Mouse (Mus musculus) cerebellum, adult 2 months (tissue): ENCODE data around the gene Cuedc2. TPM values are rescaled to one million over a fixed set of nuclear protein-coding genes. Genes with fewer than 3 reads are reported as not detected.

Source experiments
- DNase-seq, 2 experiments: peaks; one replicate each; pipeline ENCODE4 v3.0.0; 2021
- H3K27ac ChIP-seq: fragments of 200-500 bp; 2 replicates; pipeline ENCODE4 v1.5.1; 2012; ENCODE audit warnings: low read length, control low read depth, inconsistent platforms; ENCODE audit not compliant: insufficient read depth
- H3K27me3 ChIP-seq: fragments of 200-500 bp; 2 replicates; pipeline ENCODE4 v1.6.1; 2012; ENCODE audit warnings: inconsistent platforms, mild to moderate bottlenecking, low read length, moderate library complexity; ENCODE audit not compliant: control insufficient read depth, insufficient read depth
- H3K4me1 ChIP-seq: fragments of 200-500 bp; 2 replicates; pipeline ENCODE4 v1.6.1; 2011; ENCODE audit warnings: low read length; ENCODE audit not compliant: control insufficient read depth, insufficient read depth
- H3K4me3 ChIP-seq: fragments of 200-500 bp; replicated peaks from 2 replicates; pipeline ENCODE3; 2011; ENCODE audit warnings: mild to moderate bottlenecking, low read depth, low read length, control low read depth; ENCODE audit not compliant: insufficient read depth
- CTCF ChIP-seq: fragments of 200-500 bp; IDR thresholded peaks from 2 replicates; pipeline ENCODE4 v1.5.1; 2011; ENCODE audit warnings: low read depth, mild to moderate bottlenecking, control low read depth, low read length, moderate library complexity, borderline replicate concordance; ENCODE audit not compliant: insufficient read depth
- POLR2A ChIP-seq: fragments of 200-500 bp; IDR thresholded peaks from 2 replicates; pipeline ENCODE4 v1.6.1; 2011; ENCODE audit warnings: low read length, control low read depth, borderline replicate concordance; ENCODE audit not compliant: insufficient read depth
- WGBS: fragments of 180-500 bp; shearing (Covaris S2); methylation state at CpG from one replicate; pipeline ENCODE4 v1.1.7; 2018; 5-methylcytosine and 5-hydroxymethylcytosine counted together
- polyA plus RNA-seq: library from polyadenylated mRNA; depleted of rRNA; stranded (reverse); fragments of >200 nt; gene quantifications from 2 replicates; pipeline ENCODE4 v1.2.3, GENCODE M21; 2012

The Cuedc2 gene
- polyA plus RNA-seq, 1 experiment: 258 TPM

DNA sequence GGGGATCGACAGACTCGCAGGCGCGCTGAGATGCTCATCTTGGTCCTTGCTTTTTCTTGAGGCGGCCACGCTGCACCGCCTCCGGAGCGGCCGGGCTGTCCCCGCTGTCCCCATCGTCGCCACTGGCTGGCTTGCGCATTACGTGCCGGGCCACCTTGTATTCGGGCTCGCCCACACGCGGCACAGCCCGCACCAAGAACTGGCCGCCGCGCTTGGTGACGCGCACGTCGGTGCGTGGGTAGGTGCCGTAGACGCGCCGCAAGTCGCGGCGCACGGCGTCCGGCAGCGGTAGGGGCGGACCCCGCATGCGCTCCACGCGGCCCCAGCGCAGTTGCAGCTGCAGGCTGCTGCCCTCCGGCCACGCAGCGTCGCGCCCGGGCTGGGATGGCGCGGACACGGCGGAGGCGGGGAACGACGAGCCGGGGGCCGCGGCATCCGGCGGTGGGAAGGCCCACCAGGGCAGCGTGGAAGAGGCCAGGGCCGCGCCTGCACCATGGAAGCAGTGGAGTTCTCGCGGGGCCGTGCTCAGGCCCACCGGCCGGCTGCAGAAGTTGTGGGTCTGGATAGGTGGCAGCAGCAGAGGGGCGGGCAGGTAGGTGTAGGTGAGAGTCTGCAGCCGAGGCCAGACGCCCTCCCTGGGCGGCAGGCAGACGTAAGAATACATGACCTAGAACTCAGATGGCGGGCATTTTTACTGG, 10.4 kb upstream of the Cuedc2 start:
- peak overlapping the region; percentile 97 for H3K27ac ChIP-seq
- DNase-seq: peak; percentile 92 to 94
- peak overlapping the region; percentile 74 for H3K4me3 ChIP-seq
- H3K27me3 ChIP-seq: no peaks in the 10 kb centered on the region
- TF ChIP-seq CTCF (no peak), POLR2A (peak; percentile 89)
- WGBS: under 1% methylated on average over 77 of the region's 78 CpGs
- H3K4me1 ChIP-seq: peaks cover 5% of the 10 kb centered on the region

DNA sequence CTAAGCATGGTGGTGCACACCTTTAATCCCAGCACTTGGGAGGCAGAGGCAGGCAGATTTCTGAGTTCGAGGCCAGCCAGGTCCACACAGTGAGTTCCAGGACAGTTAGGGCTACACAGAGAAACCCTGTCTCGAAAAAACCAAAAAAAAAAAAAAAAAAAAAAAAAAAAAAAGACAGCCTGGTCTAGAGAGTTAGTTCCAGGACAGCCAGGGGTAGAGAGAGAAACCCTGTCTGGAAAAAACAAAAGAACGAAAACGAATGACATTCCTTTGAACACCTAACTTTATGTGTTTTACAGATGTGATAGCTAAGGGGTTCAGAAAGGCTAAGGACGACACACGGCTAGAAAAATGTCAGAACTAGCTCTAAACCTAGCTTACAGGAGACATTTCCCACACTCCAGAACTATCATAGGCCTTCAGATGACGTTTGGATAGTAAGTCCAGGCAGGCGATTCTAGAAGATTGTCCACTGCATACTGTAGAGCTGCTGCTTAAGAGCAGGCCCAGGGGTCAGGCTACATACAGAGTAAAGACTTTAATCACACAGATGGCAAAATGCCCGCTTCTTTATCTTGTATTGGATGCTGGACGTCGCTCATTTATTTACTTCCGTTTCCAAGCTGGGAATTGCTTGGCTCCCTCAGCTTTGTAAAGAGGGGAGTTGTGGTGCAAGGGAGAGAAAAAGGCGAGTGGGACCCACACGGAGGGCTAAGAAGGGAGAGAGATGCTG, 9.6 kb upstream of the Cuedc2 start:
- no peak for DNase-seq

GRCm38 (mm10) chr19:46347146-46347545, 8.6 kb upstream of the Cuedc2 start:
- WGBS: 96% methylated on average over 1 of the region's 1 CpGs
- Histone ChIP-seq H3K4me1 (peaks cover 5% of the 10 kb centered on the region), H3K4me3 (no peak overlapping the region), H3K27ac (no peak overlapping the region), H3K27me3 (no peaks in the 10 kb centered on the region)
- DNase-seq: no peak
- TF ChIP-seq CTCF (no peak), POLR2A (no peak)

More for the DNA sequence above, 9.6 kb upstream of the Cuedc2 start:
- H3K27me3 ChIP-seq: no peaks in the 10 kb centered on the region
- H3K4me3 ChIP-seq: peak overlapping the region; percentile 74
- 19% methylated on average over 14 of the region's 14 CpGs for WGBS
- H3K4me1 ChIP-seq: peaks cover 5% of the 10 kb centered on the region
- peak overlapping the region; percentile 97 for H3K27ac ChIP-seq
- TF ChIP-seq POLR2A: no peak
- no peak for TF ChIP-seq CTCF

- H3K27ac ChIP-seq: no peak overlapping the region
- no peak for DNase-seq
- WGBS: 34% methylated on average over 7 of the region's 7 CpGs
- TF ChIP-seq CTCF: no peak
- no peak for TF ChIP-seq POLR2A
- H3K4me1 ChIP-seq: no peaks in the 10 kb centered on the region; the same call in 1 of the 2 replicates
- no peaks in the 10 kb centered on the region for H3K27me3 ChIP-seq
- H3K4me3 ChIP-seq: no peak overlapping the region
These were observed 6.4 kb upstream of the Cuedc2 start for GRCm38 (mm10) chr19:46344710-46345419.

DNA sequence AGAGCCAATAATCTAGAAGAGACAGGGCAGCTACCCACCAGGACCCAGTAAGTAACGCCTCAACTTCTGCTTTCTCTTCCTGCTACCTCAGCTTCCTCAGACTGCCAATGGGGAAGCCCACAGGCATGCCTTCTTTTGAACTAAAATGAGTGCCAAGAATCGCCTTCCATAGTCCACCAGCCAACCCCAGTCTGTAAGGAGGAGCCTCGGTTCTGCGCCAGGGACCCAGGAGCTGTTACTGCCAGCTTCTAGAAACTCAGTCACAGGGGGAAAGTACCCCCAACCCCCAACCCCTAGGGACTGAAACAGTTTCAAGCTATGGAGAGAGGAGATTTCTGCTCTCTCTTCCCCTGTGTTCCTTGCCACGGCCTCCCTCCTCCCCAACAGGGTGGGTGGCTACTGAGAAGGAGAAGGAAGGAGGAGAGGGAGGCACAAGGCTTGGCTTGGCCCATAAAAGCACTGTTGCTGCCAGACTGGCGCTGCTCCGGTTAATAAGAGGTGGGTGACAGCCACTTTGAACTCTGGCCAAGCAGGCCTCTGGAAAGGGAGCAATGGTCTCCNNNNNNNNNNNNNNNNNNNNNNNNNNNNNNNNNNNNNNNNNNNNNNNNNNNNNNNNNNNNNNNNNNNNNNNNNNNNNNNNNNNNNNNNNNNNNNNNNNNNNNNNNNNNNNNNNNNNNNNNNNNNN, 927 bp upstream of the Cuedc2 start:
- 13% methylated on average over 7 of the region's 7 CpGs for WGBS
- DNase-seq: peak; percentile 47 to 51

DNA sequence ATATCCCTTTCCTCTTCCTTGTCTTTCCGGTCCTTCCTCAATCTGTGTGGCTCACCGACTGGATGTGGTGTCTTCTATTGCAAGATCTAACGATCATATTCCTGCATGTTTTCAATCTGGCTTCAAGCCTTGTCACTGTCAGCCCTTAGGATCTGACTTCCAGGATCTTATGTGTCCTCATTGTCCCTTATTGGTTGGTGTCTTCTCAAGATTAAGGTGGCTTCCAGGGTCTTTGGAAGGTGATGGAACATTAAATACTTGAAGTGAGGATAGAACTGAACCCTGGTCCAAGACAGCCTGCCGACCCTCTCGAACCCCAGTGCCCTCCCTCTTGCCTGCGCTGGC, 412 bp upstream of the Cuedc2 start:
- H3K4me3 ChIP-seq: peak overlapping the region; percentile 45
- 4% methylated on average over 6 of the region's 6 CpGs for WGBS

More for the DNA sequence above, 927 bp upstream of the Cuedc2 start:
- no peaks in the 10 kb centered on the region for H3K27me3 ChIP-seq
- H3K27ac ChIP-seq: peak overlapping the region; percentile 71
- TF ChIP-seq POLR2A (no peak), CTCF (no peak)
- H3K4me1 ChIP-seq: peaks cover 13% of the 10 kb centered on the region
- peak overlapping the region; percentile 45 for H3K4me3 ChIP-seq

GRCm38 (mm10) chr19:46337719-46338330, 677 bp downstream of the Cuedc2 start:
- peaks cover 26% of the 10 kb centered on the region for H3K4me1 ChIP-seq
- H3K4me3 ChIP-seq: peak overlapping the region; percentile 75
- no peak for DNase-seq
- no peak for TF ChIP-seq POLR2A
- TF ChIP-seq CTCF: no peak
- no peaks in the 10 kb centered on the region for H3K27me3 ChIP-seq
- H3K27ac ChIP-seq: peak overlapping the region; percentile 85
- 6% methylated on average over 15 of the region's 15 CpGs for WGBS

More for the DNA sequence above, 412 bp upstream of the Cuedc2 start:
- no peak for TF ChIP-seq CTCF
- no peaks in the 10 kb centered on the region for H3K27me3 ChIP-seq
- H3K4me1 ChIP-seq: peaks cover 18% of the 10 kb centered on the region
- no peak for DNase-seq
- peak overlapping the region; percentile 71 for H3K27ac ChIP-seq
